Mouse (Mus musculus) liver, adult 2 months (tissue): ENCODE data around the gene Gm20388. TPM values are rescaled to one million over a fixed set of nuclear protein-coding genes. Genes with fewer than 3 reads are reported as not detected.

Experiments
- DNase-seq: peaks from one replicate; pipeline ENCODE4 v3.0.0-alpha.2; 2011; ENCODE audit warnings: low read depth, low spot score; ENCODE audit errors: extremely low read depth
- H3K27ac ChIP-seq: fragments of 200-500 bp; replicated peaks from 2 replicates; pipeline ENCODE4 v1.5.1; 2012; ENCODE audit warnings: low read depth, mild to moderate bottlenecking, control low read depth, inconsistent platforms, low read length; ENCODE audit not compliant: insufficient read depth
- H3K27me3 ChIP-seq: fragments of 200-500 bp; 2 replicates; pipeline ENCODE4 v1.6.1; 2012; ENCODE audit warnings: mild to moderate bottlenecking, moderate library complexity, low read length, inconsistent platforms; ENCODE audit not compliant: control insufficient read depth, insufficient read depth
- H3K36me3 ChIP-seq: fragments of 200-500 bp; 2 replicates; pipeline ENCODE4 v1.6.1; 2012; ENCODE audit warnings: low read length, inconsistent platforms; ENCODE audit not compliant: control insufficient read depth, insufficient read depth
- H3K4me1 ChIP-seq: fragments of 200-500 bp; 2 replicates; pipeline ENCODE4 v1.6.1; 2011; ENCODE audit warnings: low read length; ENCODE audit not compliant: control insufficient read depth, insufficient read depth
- H3K4me3 ChIP-seq: fragments of 200-500 bp; 2 replicates; pipeline ENCODE4 v1.5.1; 2011; ENCODE audit warnings: low read depth, mild to moderate bottlenecking, control low read depth, low read length, moderate library complexity; ENCODE audit not compliant: insufficient read depth
- H3K79me2 ChIP-seq: fragments of 200-500 bp; 2 replicates; pipeline ENCODE4 v1.6.1; 2012; ENCODE audit warnings: inconsistent platforms, mild to moderate bottlenecking, low read length, moderate library complexity; ENCODE audit not compliant: control insufficient read depth, insufficient read depth
- H3K9ac ChIP-seq: fragments of 200-500 bp; 2 replicates; pipeline ENCODE4 v1.6.1; 2012; ENCODE audit warnings: low read depth, mild to moderate bottlenecking, control low read depth, inconsistent platforms, low read length
- CTCF ChIP-seq: fragments of 200-500 bp; IDR thresholded peaks from 2 replicates; pipeline ENCODE4 v1.5.1; 2011; ENCODE audit warnings: low read depth, low read length, control low read depth
- POLR2A ChIP-seq: fragments of 200-500 bp; IDR thresholded peaks from 2 replicates; pipeline ENCODE4 v1.6.1; 2011; ENCODE audit warnings: low read length, control low read depth; ENCODE audit not compliant: insufficient read depth; ENCODE audit errors: extremely low read depth
- WGBS: fragments of 180-500 bp; shearing (Covaris S2); methylation state at CpG from one replicate; pipeline ENCODE4 v1.1.7; 2018; 5-methylcytosine and 5-hydroxymethylcytosine counted together
- polyA plus RNA-seq: library from polyadenylated mRNA; depleted of rRNA; stranded (reverse); fragments of >200 nt; gene quantifications from 2 replicates; pipeline ENCODE4 v1.2.3, GENCODE M21; 2012
- total RNA-seq: library from RNA; depleted of rRNA; stranded (reverse); fragments of >200 nt; gene quantifications from 2 replicates; pipeline ENCODE4 v1.2.3, GENCODE M21; 2014

Gene Gm20388
- total and polyA plus RNA-seq, 2 experiments: 6.4 to 19.9 TPM

GRCm38 (mm10) chr8:122918438-122919107 lies 3007.9 kb downstream of the Gm20388 start:
- TF ChIP-seq POLR2A: no peak
- no peak for TF ChIP-seq CTCF
- Histone ChIP-seq H3K27ac (0 out of 2 replicates have a peak overlapping the region, but pooled peaks have one; percentile 14), H3K9ac (no peak overlapping the region), H3K4me3 (no peak overlapping the region), H3K4me1 (peaks cover 16% of the 10 kb centered on the region), H3K79me2 (peaks cover 71% of the 10 kb centered on the region), H3K36me3 (peaks cover 10% of the 10 kb centered on the region), H3K27me3 (no peaks in the 10 kb centered on the region)
- 67% methylated on average over 7 of the region's 7 CpGs for WGBS
- DNase-seq: no peak

DNA sequence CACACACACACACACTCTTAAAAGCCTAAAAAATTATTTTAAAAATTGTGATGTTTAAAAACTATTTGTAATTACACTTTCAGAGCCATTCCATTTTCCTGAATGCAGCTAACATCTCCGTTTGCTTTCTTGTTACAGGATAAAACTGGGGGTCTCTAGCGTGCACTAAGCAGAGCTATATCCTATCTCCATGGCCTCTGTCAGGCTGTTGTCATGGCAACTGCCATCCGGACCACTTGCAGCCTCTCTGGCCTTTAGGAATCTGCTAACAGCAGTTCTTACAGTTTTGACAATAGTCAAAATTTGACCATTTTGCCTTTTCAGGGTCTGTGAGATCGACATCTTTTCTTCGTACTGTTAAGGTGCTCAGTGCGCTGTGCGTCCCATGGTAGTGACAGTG lies 3010.2 kb downstream of the Gm20388 start:
- WGBS: 88% methylated on average over 7 of the region's 7 CpGs
- Histone ChIP-seq H3K27me3 (no peaks in the 10 kb centered on the region), H3K36me3 (0 out of 2 replicates have a peak, but pooled peaks cover under 1% of the 10 kb centered on the region), H3K4me3 (no peak overlapping the region), H3K4me1 (peaks cover 29% of the 10 kb centered on the region), H3K79me2 (peaks cover 62% of the 10 kb centered on the region), H3K9ac (no peak overlapping the region), H3K27ac (no peak overlapping the region)
- TF ChIP-seq POLR2A (no peak), CTCF (no peak)
- DNase-seq: no peak

DNA sequence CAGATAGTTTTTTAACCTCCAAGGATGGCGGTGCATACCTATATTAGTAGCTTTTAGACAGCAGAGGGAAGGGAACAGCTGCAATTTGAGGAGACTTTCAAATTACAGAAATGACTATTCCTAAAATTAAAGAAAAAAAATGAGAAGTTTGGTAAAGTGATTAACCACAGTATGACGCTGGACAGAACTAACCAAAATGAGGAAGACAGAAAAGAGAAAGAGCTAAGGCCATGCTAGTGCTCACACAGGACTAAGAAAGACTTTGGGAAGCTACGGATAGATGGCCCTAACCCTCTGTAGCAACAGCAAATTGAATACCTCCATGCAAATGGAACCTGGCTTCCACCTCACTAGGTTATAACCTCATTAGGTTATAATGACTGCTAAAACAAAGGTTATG lies 3012.3 kb downstream of the Gm20388 start:
- no peak overlapping the region for H3K27ac ChIP-seq

GRCm38 (mm10) chr8:122923431-122924090 lies 3012.9 kb downstream of the Gm20388 start:
- peaks cover 53% of the 10 kb centered on the region for H3K79me2 ChIP-seq
- DNase-seq: peak; percentile 77
- peaks cover 23% of the 10 kb centered on the region for H3K4me1 ChIP-seq
- no peaks in the 10 kb centered on the region for H3K36me3 ChIP-seq
- H3K27me3 ChIP-seq: no peaks in the 10 kb centered on the region
- H3K4me3 ChIP-seq: no peak overlapping the region
- TF ChIP-seq CTCF (no peak), POLR2A (no peak)
- 34% methylated on average over 7 of the region's 7 CpGs for WGBS
- peak overlapping the region; percentile 76 for H3K27ac ChIP-seq
- peak overlapping the region; percentile 51 for H3K9ac ChIP-seq

More for the DNA sequence above, 3012.3 kb downstream of the Gm20388 start:
- Histone ChIP-seq H3K79me2 (peaks cover 59% of the 10 kb centered on the region), H3K36me3 (no peaks in the 10 kb centered on the region), H3K4me1 (peaks cover 25% of the 10 kb centered on the region), H3K27me3 (no peaks in the 10 kb centered on the region), H3K9ac (no peak overlapping the region), H3K4me3 (no peak overlapping the region)
- TF ChIP-seq CTCF (no peak), POLR2A (no peak)
- DNase-seq: peak; percentile 40
- WGBS: 67% methylated on average over 3 of the region's 3 CpGs

DNA sequence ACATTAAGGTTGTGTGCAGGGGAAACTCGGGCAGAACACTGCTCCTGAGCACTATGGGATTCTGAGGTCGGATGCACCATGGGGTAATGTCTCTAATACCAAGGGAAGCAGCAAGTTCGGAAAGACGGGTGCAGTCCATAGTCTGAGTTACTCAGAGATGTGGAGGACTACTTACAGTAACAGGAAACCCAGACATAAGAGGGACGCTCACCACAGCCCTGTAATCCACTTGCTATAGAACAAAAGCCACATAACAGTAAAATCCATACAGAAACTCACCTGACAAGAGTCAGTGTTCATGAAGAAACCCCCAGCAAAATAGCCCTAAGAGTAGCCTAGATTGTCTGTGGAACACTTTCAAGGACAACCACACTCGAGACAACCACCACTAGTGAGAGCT lies 3013.4 kb downstream of the Gm20388 start:
- Histone ChIP-seq H3K79me2 (peaks cover 52% of the 10 kb centered on the region; the same call in 1 of the 2 replicates), H3K27ac (peak overlapping the region; percentile 76), H3K36me3 (no peaks in the 10 kb centered on the region), H3K4me1 (peaks cover 20% of the 10 kb centered on the region), H3K4me3 (no peak overlapping the region), H3K9ac (peak overlapping the region; percentile 51), H3K27me3 (no peaks in the 10 kb centered on the region)
- WGBS: 57% methylated on average over 6 of the region's 6 CpGs
- TF ChIP-seq POLR2A (no peak), CTCF (no peak)
- no peak for DNase-seq
